Mouse (Mus musculus): ENCODE data around the gene Emid1.

- TF ChIP-seq GATA1 (IDR thresholded peaks at IDR 0.05; ENCODE audit: borderline replicate concordance, low read length) = no peak
- no peak for TF ChIP-seq CTCF (IDR thresholded peaks at IDR 0.05; ENCODE audit: low read depth, low read length)
These were observed 12.3 kb upstream of the Emid1 start for GRCm38 (mm10) chr11:5164310-5164709.

Data from G1E (cell line).